Mouse (Mus musculus) lung, postnatal 0 days (tissue): ENCODE measurements around the gene Usp33.

ENCODE experiments used
- CTCF ChIP-seq: IDR thresholded peaks from 2 replicates; pipeline ENCODE4 v1.5.1; 2016; ENCODE audit warnings: antibody characterized with exemption, mild to moderate bottlenecking
- EP300 ChIP-seq: IDR thresholded peaks from 2 replicates; pipeline ENCODE4 v1.6.1; 2016; ENCODE audit warnings: antibody characterized with exemption, mild to moderate bottlenecking, control low read depth

DNA sequence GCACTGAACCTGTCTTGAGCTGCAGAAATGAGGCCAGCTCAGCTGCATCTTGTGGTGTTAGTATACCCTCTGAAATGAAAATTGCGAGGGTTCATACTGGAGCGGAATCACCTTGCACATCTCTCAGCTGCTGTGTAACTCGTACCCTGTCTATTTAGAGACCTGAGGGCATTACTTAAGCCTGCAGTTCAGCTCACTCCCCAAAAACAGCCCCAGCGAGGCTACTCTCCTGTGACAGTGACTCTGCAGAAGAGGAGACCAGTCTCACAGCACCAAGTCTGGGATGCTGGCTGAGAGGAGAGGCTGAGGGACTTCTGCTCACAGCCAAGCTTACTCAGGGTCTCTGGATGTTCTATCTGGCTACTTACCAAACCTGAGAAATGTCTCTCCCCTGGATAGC lies 40.3 kb upstream of the Usp33 start:
- TF ChIP-seq CTCF (no peak), EP300 (no peak)
